Mouse (Mus musculus): ENCODE measurements around the gene Tradd.
"Not testable (repeated sequence)": the region's sequence is repeated elsewhere in the genome, so short reads cannot be mapped to it uniquely, and the experiment has no call there.

Tradd gene

GRCm38 (mm10) chr8:105251954-105252353 lies 12.5 kb downstream of the Tradd start:
- in situ Hi-C loops (cut with MboI, MseI) = loop anchor here (10.0 kb wide), 2 partner anchors 127 to 1007 kb away; partner anchors contain the start of gene Tk2 (in 1 of the 2)

- in situ Hi-C loops (cut with MboI, MseI) = no loop called here
Observed at GRCm38 (mm10) chr8:105241016-105241415, 23.4 kb downstream of the Tradd start.

GRCm38 (mm10) chr8:105237442-105238142 lies 26.8 kb downstream of the Tradd start:
- in situ Hi-C loops (cut with MboI, MseI) = no loop called here

- in situ Hi-C loops (cut with MboI, MseI) = no loop called here
Observed at GRCm38 (mm10) chr8:105235206-105235605, 29.2 kb downstream of the Tradd start.

GRCm38 (mm10) chr8:105233126-105233935 lies 31.1 kb downstream of the Tradd start:
- in situ Hi-C loops (cut with MboI, MseI) = no loop called here

- in situ Hi-C loops (cut with MboI, MseI) = not testable (repeated sequence)
Observed at GRCm38 (mm10) chr8:105232321-105232693, 32.1 kb downstream of the Tradd start.

GRCm38 (mm10) chr8:105231503-105232320 lies 32.7 kb downstream of the Tradd start:
- in situ Hi-C loops (cut with MboI, MseI) = no loop called here

GRCm38 (mm10) chr8:105225917-105226316 lies 38.5 kb downstream of the Tradd start:
- in situ Hi-C loops (cut with MboI, MseI) = no loop called here

- in situ Hi-C loops (cut with MboI, MseI) = no loop called here
Observed at GRCm38 (mm10) chr8:105225272-105225593, 39.2 kb downstream of the Tradd start.

GRCm38 (mm10) chr8:105224413-105225271 lies 39.8 kb downstream of the Tradd start, which contains the start of gene D230025D16Rik:
Gene D230025D16Rik, plus strand, starts transcription at chr8:105225145.
- in situ Hi-C loops (cut with MboI, MseI) = no loop called here

GRCm38 (mm10) chr8:105223850-105224249 lies 40.6 kb downstream of the Tradd start:
- in situ Hi-C loops (cut with MboI, MseI) = no loop called here

GRCm38 (mm10) chr8:105217926-105218522 lies 46.4 kb downstream of the Tradd start:
- in situ Hi-C loops (cut with MboI, MseI) = loop anchor here in 1 of 2 experiments (10.0 kb wide), 1 partner anchor 73 kb away; no protein-coding TSS in a partner anchor

GRCm38 (mm10) chr8:105214104-105214503 lies 50.3 kb downstream of the Tradd start:
- in situ Hi-C loops (cut with MboI, MseI) = loop anchor here (5.0 to 10.0 kb wide), 2 partner anchors 69 to 87 kb away; no protein-coding TSS in a partner anchor

GRCm38 (mm10) chr8:105209153-105210110 lies 55.0 kb downstream of the Tradd start:
- in situ Hi-C loops (cut with MboI, MseI) = loop anchor here (5.0 to 10.0 kb wide), 2 partner anchors 65 to 82 kb away; no protein-coding TSS in a partner anchor
